Comparison of ENCODE assay signal across 16 mouse cellular contexts in the genomic region with DNA sequence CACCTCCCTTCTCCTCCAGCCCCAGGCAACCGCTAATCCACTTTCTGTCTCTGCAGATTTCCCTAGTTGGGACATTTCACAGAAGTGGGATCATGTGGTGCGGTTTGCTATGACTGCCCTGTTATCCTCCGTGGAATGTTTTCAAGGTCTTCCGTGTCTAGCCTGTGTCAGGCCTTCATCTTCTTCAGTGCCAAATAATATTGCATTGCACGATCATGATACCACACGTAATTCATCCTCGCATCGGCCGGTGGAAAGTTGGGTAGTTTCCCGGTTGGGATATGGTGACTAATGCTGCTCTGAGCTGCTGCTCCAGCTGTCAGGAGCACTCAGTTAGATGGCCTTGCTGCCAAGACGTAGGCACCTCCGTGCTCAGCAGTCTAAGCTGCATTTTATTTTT. TPM values are rescaled to one million over a fixed set of nuclear protein-coding genes. Genes with fewer than 3 reads are reported as not detected.
DNase-seq lines count a peak whose midpoint lies in the region; ATAC-seq and TF ChIP-seq lines count a peak whose summit lies in the region.
"Had no signal": no experiment of that assay in that cellular context is flagged by ENCODE, and none has a peak within 500 bp of the region (broad histone marks: within the 10 kb centered on the region; RNA-seq: fewer than 3 reads in every experiment).

No protein-coding gene starts in this region.

- H3K27me3 ChIP-seq in heart, embryonic 12.5 days (replicated peaks): peaks cover 10% of the 10 kb centered on the region
- peaks cover 10% of the 10 kb centered on the region; the same call in 1 of the 2 replicates for H3K27me3 ChIP-seq in midbrain, embryonic 10.5 days (ENCODE audit: low read depth, poor library complexity, severe bottlenecking)
- H3K27me3 ChIP-seq: stomach, embryonic 15.5 days had no signal

- no peak for TF ChIP-seq CTCF in gastrocnemius, adult 2 months (IDR thresholded peaks at IDR 0.05)

- H3K36me3 ChIP-seq in heart, embryonic 12.5 days: no peaks in the 10 kb centered on the region
- no peaks in the 10 kb centered on the region for H3K36me3 ChIP-seq in midbrain, embryonic 10.5 days
- H3K36me3 ChIP-seq: stomach, embryonic 15.5 days had no signal

- peak overlapping the region; percentile 17 for H3K27ac ChIP-seq in heart, embryonic 12.5 days (ENCODE audit: poor library complexity, severe bottlenecking)
- peak overlapping the region; percentile 93 for H3K27ac ChIP-seq in gastrocnemius, adult 2 months
- H3K27ac ChIP-seq in midbrain, embryonic 10.5 days (replicated peaks): no peak overlapping the region
- H3K27ac ChIP-seq: kidney, postnatal 0 days; stomach, embryonic 15.5 days had no signal

- peaks cover 46% of the 10 kb centered on the region for H3K4me1 ChIP-seq in heart, embryonic 12.5 days (replicated peaks)
- peaks cover 18% of the 10 kb centered on the region for H3K4me1 ChIP-seq in midbrain, embryonic 10.5 days

- 68% methylated on average over 12 of the region's 12 CpGs for WGBS in heart, embryonic 12.5 days
- WGBS in midbrain, embryonic 10.5 days: 90% methylated on average over 12 of the region's 12 CpGs

- H3K9me3 ChIP-seq in heart, embryonic 12.5 days (replicated peaks): peaks cover 4% of the 10 kb centered on the region; the same call in 1 of the 2 replicates
- no peaks in the 10 kb centered on the region for H3K9me3 ChIP-seq in midbrain, embryonic 10.5 days (replicated peaks)
- H3K9me3 ChIP-seq: stomach, embryonic 15.5 days had no signal

- intact Hi-C loops in heart, postnatal 25 days (cut with DNase I): no loop called here
- intact Hi-C loops in gastrocnemius, adult 2 months (cut with DNase I): loop anchor here (5.0 kb wide), 1 partner anchor 83 kb away; no protein-coding TSS in a partner anchor

- H3K4me3 ChIP-seq in heart, embryonic 12.5 days: no peak overlapping the region
- peak overlapping the region; percentile 45 for H3K4me3 ChIP-seq in gastrocnemius, adult 2 months
- H3K4me3 ChIP-seq in midbrain, embryonic 10.5 days: no peak overlapping the region
- H3K4me3 ChIP-seq: stomach, embryonic 15.5 days had no signal

- ATAC-seq in heart, embryonic 12.5 days (ENCODE audit: insufficient number of reproducible peaks, low FRiP score): no peak
- ATAC-seq: hindbrain, embryonic 16.5 days had no signal

- DNase-seq in heart, postnatal 25 days (ENCODE audit: low spot score): no peak
- peak; percentile 69 for DNase-seq in adipocyte (ENCODE audit: low spot score)
- DNase-seq in gastrocnemius, adult 2 months: peak; percentile 91
- peak; percentile 25 for DNase-seq in lung, postnatal 36 days
- DNase-seq in midbrain, embryonic 10.5 days (ENCODE audit: low spot score): no peak
- DNase-seq in right cerebral cortex, postnatal 10 days (ENCODE audit: low spot score in 2 of 2): no peak
- DNase-seq in left cerebral cortex, adult 9 months (ENCODE audit: low spot score in 2 of 2): no peak
- DNase-seq: cerebellum, adult 11-12 months; lung, embryonic 14.5 days had no signal

- no peak overlapping the region for H3K4me2 ChIP-seq in heart, embryonic 12.5 days
- H3K4me2 ChIP-seq: lung, embryonic 14.5 days; stomach, embryonic 15.5 days had no signal

- no peak overlapping the region for H3K9ac ChIP-seq in heart, embryonic 12.5 days
- H3K9ac ChIP-seq: lung, embryonic 14.5 days; stomach, embryonic 15.5 days had no signal

RNA-seq across cellular contexts. Expression of a gene that starts 55.3 kb away (rescaled TPM):
- not detected in 2 replicates for polyA plus RNA-seq in heart, embryonic 12.5 days (2016; fragmentation: Nextera tagmentation; extraction: Ambion mirVana)
- total RNA-seq in heart, postnatal 25 days (2021): not detected
- total RNA-seq in gastrocnemius, adult 2 months (2021): not detected
- 0.07 TPM in 1 of 2 replicates, not detected in the other for polyA plus RNA-seq in midbrain, embryonic 10.5 days (2016; fragmentation: Nextera tagmentation; extraction: Ambion mirVana)
- total RNA-seq: left cerebral cortex, postnatal 25 days; midbrain, postnatal 0 days had no signal
- polyA plus RNA-seq: embryonic facial prominence, embryonic 11.5 days; lung, embryonic 14.5 days had no signal

Comparison
In these comparisons a context has a peak if more than half of its experiments do, and no peak if none do; other contexts are left out.
1. DNase-seq: peak in adipocyte (single experiment), gastrocnemius, adult 2 months (single experiment) and lung, postnatal 36 days (single experiment); none in heart, postnatal 25 days (single experiment), midbrain, embryonic 10.5 days (single experiment), right cerebral cortex, postnatal 10 days (0 of 2) and left cerebral cortex, adult 9 months (0 of 2).